In genomic region chr8:104095595-104095994, GRCm38 (mm10) we compare ENCODE assay signal across 10 mouse cellular contexts. TPM values are rescaled to one million over a fixed set of nuclear protein-coding genes. Genes with fewer than 3 reads are reported as not detected.
DNase-seq lines count a peak whose midpoint lies in the region; ATAC-seq lines count a peak whose summit lies in the region.
"Had no signal": no experiment of that assay in that cellular context is flagged by ENCODE, and none has a peak within 500 bp of the region (broad histone marks: within the 10 kb centered on the region; RNA-seq: fewer than 3 reads in every experiment).

No protein-coding gene starts in this region.

- DNase-seq in gastrocnemius, postnatal 14 days = peak; percentile 17
- DNase-seq in gastrocnemius, adult 8-10 months (ENCODE audit: low spot score in 2 of 2) = no peak
- no peak for DNase-seq in limb, embryonic 11.5 days (ENCODE audit: low spot score)
- DNase-seq: right cerebral cortex, postnatal 14 days had no signal

- WGBS in hindbrain, embryonic 12.5 days = 67% methylated on average over 9 of the region's 9 CpGs
- WGBS in limb, embryonic 11.5 days = 78% methylated on average over 9 of the region's 9 CpGs
- whole genome bisulfite sequencing in neural tube, embryonic 15.5 days = 84% methylated on average over 9 of the region's 9 CpGs
- WGBS in midbrain, embryonic 16.5 days = 71% methylated on average over 9 of the region's 9 CpGs
- WGBS in midbrain, embryonic 13.5 days = 76% methylated on average over 9 of the region's 9 CpGs

- H3K4me2 ChIP-seq in hindbrain, embryonic 12.5 days (replicated peaks) = no peak overlapping the region
- H3K4me2 ChIP-seq in limb, embryonic 11.5 days (ENCODE audit: low read depth, severe bottlenecking) = no peak overlapping the region
- H3K4me2 ChIP-seq in neural tube, embryonic 15.5 days = no peak overlapping the region
- H3K4me2 ChIP-seq in midbrain, embryonic 16.5 days (ENCODE audit: low read length) = no peak overlapping the region
- no peak overlapping the region for H3K4me2 ChIP-seq in midbrain, embryonic 13.5 days (replicated peaks)

- no peaks in the 10 kb centered on the region for H3K9me3 ChIP-seq in hindbrain, embryonic 12.5 days (replicated peaks)
- no peaks in the 10 kb centered on the region for H3K9me3 ChIP-seq in limb, embryonic 11.5 days (ENCODE audit: control insufficient read depth, low read length)
- no peaks in the 10 kb centered on the region for H3K9me3 ChIP-seq in neural tube, embryonic 15.5 days (replicated peaks)
- no peaks in the 10 kb centered on the region for H3K9me3 ChIP-seq in midbrain, embryonic 16.5 days (replicated peaks; ENCODE audit: control insufficient read depth, low read length, poor library complexity, severe bottlenecking)
- no peaks in the 10 kb centered on the region for H3K9me3 ChIP-seq in midbrain, embryonic 13.5 days

- no peak for ATAC-seq in hindbrain, embryonic 12.5 days (ENCODE audit: low FRiP score)
- no peak for ATAC-seq in limb, embryonic 11.5 days (ENCODE audit: insufficient number of reproducible peaks, low FRiP score, low TSS enrichment, low read depth)
- no peak for ATAC-seq in neural tube, embryonic 15.5 days (ENCODE audit: low FRiP score)
- ATAC-seq in erythroid progenitor cell, adult 5-6 weeks (replicated peaks; ENCODE audit: low FRiP score, poor library complexity, severe bottlenecking) = no peak
- ATAC-seq in midbrain, embryonic 16.5 days = no peak
- ATAC-seq in midbrain, embryonic 13.5 days = no peak

- intact Hi-C loops in gastrocnemius, postnatal 14 days (cut with DNase I; ENCODE audit: low total_unique reads) = no loop called here

- no peaks in the 10 kb centered on the region for H3K36me3 ChIP-seq in hindbrain, embryonic 12.5 days
- no peaks in the 10 kb centered on the region for H3K36me3 ChIP-seq in limb, embryonic 11.5 days (ENCODE audit: control insufficient read depth, insufficient read depth, low read length)
- no peaks in the 10 kb centered on the region for H3K36me3 ChIP-seq in neural tube, embryonic 15.5 days
- no peaks in the 10 kb centered on the region for H3K36me3 ChIP-seq in midbrain, embryonic 16.5 days (ENCODE audit: control insufficient read depth, insufficient read depth, low read length)
- no peaks in the 10 kb centered on the region for H3K36me3 ChIP-seq in midbrain, embryonic 13.5 days

- 0 out of 2 replicates have a peak, but pooled peaks cover 3% of the 10 kb centered on the region for H3K27me3 ChIP-seq in hindbrain, embryonic 12.5 days
- no peaks in the 10 kb centered on the region for H3K27me3 ChIP-seq in limb, embryonic 11.5 days (ENCODE audit: control insufficient read depth, insufficient read depth, low read length)
- no peaks in the 10 kb centered on the region for H3K27me3 ChIP-seq in neural tube, embryonic 15.5 days (replicated peaks)
- no peaks in the 10 kb centered on the region for H3K27me3 ChIP-seq in midbrain, embryonic 16.5 days (ENCODE audit: control insufficient read depth, insufficient read depth, low read depth, low read length)
- no peaks in the 10 kb centered on the region for H3K27me3 ChIP-seq in midbrain, embryonic 13.5 days

- H3K9ac ChIP-seq in hindbrain, embryonic 12.5 days = no peak overlapping the region
- H3K9ac ChIP-seq in limb, embryonic 11.5 days (ENCODE audit: low read length) = 0 out of 2 replicates have a peak overlapping the region, but pooled peaks have one; percentile 4
- no peak overlapping the region for H3K9ac ChIP-seq in neural tube, embryonic 15.5 days (replicated peaks)
- no peak overlapping the region for H3K9ac ChIP-seq in midbrain, embryonic 16.5 days (ENCODE audit: low read depth, low read length)
- no peak overlapping the region for H3K9ac ChIP-seq in midbrain, embryonic 13.5 days (replicated peaks)

- 0 out of 2 replicates have a peak overlapping the region, but pooled peaks have one; percentile 4 for H3K27ac ChIP-seq in hindbrain, embryonic 12.5 days
- peak overlapping the region; percentile 5; the same call in 1 of the 2 replicates for H3K27ac ChIP-seq in limb, embryonic 11.5 days (replicated peaks; ENCODE audit: low read depth, low read length)
- 0 out of 2 replicates have a peak overlapping the region, but pooled peaks have one; percentile 37 for H3K27ac ChIP-seq in neural tube, embryonic 15.5 days (replicated peaks)
- no peak overlapping the region for H3K27ac ChIP-seq in midbrain, embryonic 16.5 days (ENCODE audit: low read length)
- no peak overlapping the region for H3K27ac ChIP-seq in midbrain, embryonic 13.5 days

- H3K4me3 ChIP-seq in hindbrain, embryonic 12.5 days = no peak overlapping the region
- H3K4me3 ChIP-seq in limb, embryonic 11.5 days (ENCODE audit: low read depth, low read length) = no peak overlapping the region
- no peak overlapping the region for H3K4me3 ChIP-seq in neural tube, embryonic 15.5 days (replicated peaks)
- no peak overlapping the region for H3K4me3 ChIP-seq in midbrain, embryonic 16.5 days (ENCODE audit: low read depth, low read length)
- H3K4me3 ChIP-seq in midbrain, embryonic 13.5 days (replicated peaks) = no peak overlapping the region
- H3K4me3 ChIP-seq: erythroblast, embryonic 14.5 days had no signal

- peaks cover 13% of the 10 kb centered on the region for H3K4me1 ChIP-seq in hindbrain, embryonic 12.5 days
- no peaks in the 10 kb centered on the region for H3K4me1 ChIP-seq in limb, embryonic 11.5 days (ENCODE audit: control insufficient read depth, insufficient read depth, low read length)
- H3K4me1 ChIP-seq in neural tube, embryonic 15.5 days = peaks cover 10% of the 10 kb centered on the region; the same call in 1 of the 2 replicates
- H3K4me1 ChIP-seq in midbrain, embryonic 16.5 days (ENCODE audit: control insufficient read depth, insufficient read depth, low read length) = no peaks in the 10 kb centered on the region
- peaks cover 10% of the 10 kb centered on the region for H3K4me1 ChIP-seq in midbrain, embryonic 13.5 days (replicated peaks)

RNA-seq across cellular contexts. Expression of gene Cdh5, which starts 5.8 kb away (rescaled TPM):
- total RNA-seq in gastrocnemius, postnatal 14 days (2021) = 100 to 1,000 TPM; 134 to 136 TPM
- 10 to 100 TPM; 25.8 to 39.6 (median 26.4) TPM for total RNA-seq in gastrocnemius, adult 8-10 months (2022)
- polyA plus RNA-seq in hindbrain, embryonic 12.5 days (2016; fragmentation: Nextera tagmentation; extraction: Ambion mirVana) = 16.2 and 20.6 TPM in 2 replicates
- 22.4 and 24.0 TPM in 2 replicates for polyA plus RNA-seq in limb, embryonic 11.5 days (2014; fragmentation: Nextera tagmentation; extraction: Ambion mirVana)
- 12.5 and 17.7 TPM in 2 replicates for polyA plus RNA-seq in neural tube, embryonic 15.5 days (2015; fragmentation: Nextera tagmentation; extraction: Ambion mirVana)
- not detected in 2 replicates for total RNA-seq in erythroid progenitor cell, adult 5-6 weeks (2015; ENCODE audit: low replicate concordance)
- total RNA-seq in erythroid progenitor cell, adult 5-6 weeks (2017; ENCODE audit: low replicate concordance) = not detected in 2 replicates
- 9.5 and 11.4 TPM in 2 replicates for polyA plus RNA-seq in midbrain, embryonic 16.5 days (2015; fragmentation: Nextera tagmentation; extraction: Ambion mirVana)
- polyA plus RNA-seq in midbrain, embryonic 13.5 days (2015; fragmentation: Nextera tagmentation; extraction: Ambion mirVana) = 12.8 TPM in 2 replicates

Comparison
In these comparisons a context has a peak if more than half of its experiments do, and no peak if none do; other contexts are left out.
1. H3K27ac ChIP-seq: peak in hindbrain, embryonic 12.5 days (single experiment), limb, embryonic 11.5 days (single experiment) and neural tube, embryonic 15.5 days (single experiment); none in midbrain, embryonic 16.5 days (single experiment) and midbrain, embryonic 13.5 days (single experiment).